Mouse (Mus musculus) heart, postnatal 0 days (tissue): ENCODE results near the gene Ncam1.

Source experiments
- CTCF ChIP-seq: IDR thresholded peaks from 2 replicates; pipeline ENCODE4 v1.5.1; 2016; ENCODE audit warnings: antibody characterized with exemption, control low read depth, low read depth
- EP300 ChIP-seq: IDR thresholded peaks from 2 replicates; pipeline ENCODE4 v1.6.1; 2016; ENCODE audit warnings: antibody characterized with exemption, low read depth

GRCm38 (mm10) chr9:49733726-49734125, 65.0 kb downstream of the Ncam1 start:
- no peak for TF ChIP-seq CTCF
- TF ChIP-seq EP300 = no peak
